Mouse (Mus musculus) testis, postnatal 14 days (tissue): Measurements from ENCODE around the gene Chid1.

Source experiments
- DNase-seq: peaks from one replicate; pipeline ENCODE4 v3.0.0; 2021; ENCODE audit warnings: low spot score

The Chid1 gene

DNA sequence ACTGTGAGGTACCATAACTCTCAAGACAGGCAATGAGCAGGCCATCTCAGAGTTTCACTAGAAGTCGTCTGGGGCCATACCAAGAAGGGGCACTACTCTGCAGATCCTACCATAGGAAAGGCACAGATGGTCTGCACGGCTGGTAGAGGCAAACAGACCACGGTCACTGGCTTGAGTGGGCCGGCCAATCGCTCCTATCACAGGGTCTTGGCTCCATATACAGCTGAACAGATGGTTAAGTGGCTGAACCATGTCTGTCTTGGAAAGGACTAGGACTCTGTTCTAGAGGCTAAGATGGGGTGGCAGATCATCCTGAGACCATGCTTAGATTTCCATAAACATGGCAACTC lies 37.1 kb downstream of the Chid1 start:
- DNase-seq: no peak

DNA sequence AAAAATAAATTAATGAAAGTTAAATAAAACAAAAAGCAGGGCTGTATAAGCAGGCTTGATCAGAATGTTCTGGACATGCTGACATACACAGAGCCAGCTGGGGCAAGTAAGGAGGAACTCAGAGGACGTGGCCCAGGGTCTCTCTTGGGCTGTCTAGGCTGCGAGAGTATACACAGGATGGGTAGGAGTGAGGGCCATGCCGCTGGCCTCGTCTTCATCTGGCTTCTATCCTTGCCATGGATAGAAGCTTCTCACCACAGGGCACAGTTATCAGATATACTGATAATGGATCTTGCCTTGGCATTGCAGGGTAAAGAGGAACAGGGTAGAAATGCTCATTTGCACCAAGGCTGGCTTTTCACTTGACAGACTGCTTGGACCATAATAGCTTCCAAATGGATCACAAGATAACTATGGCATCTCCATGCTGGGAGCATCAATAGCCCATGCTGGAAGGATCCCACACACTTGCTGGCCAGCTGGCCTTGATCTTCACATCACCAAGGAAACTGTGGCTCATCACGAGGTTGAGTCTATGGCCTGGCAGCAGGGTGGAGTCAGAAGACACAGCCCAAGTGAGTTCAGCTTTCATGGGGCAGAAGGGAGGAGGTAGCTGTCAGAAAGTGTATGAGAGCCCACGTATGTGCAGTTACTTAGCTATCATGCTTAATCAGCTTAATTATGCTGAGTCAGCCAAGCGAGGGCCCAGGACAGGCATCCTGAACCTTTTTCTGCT lies 37.7 kb downstream of the Chid1 start:
- no peak for DNase-seq

DNA sequence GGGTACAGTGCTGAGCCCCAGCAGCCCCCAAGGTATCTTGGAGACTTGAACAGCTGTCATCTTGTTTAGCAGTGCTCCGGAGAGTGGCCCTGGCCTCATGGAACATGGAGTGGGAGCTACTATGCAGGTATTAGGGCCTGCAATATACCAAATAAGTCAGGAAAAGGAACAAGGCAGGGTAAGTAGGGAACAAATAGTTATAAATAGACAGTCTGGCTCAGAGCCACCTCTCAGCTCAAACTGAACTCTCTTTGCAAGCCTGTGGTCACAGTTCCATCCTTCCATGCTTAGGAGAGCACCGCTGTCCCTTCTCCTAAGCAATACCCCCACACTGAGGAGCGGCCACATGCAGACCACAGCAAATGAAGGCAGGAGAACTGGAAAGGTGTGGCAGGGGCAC lies 42.1 kb downstream of the Chid1 start:
- no peak for DNase-seq

DNA sequence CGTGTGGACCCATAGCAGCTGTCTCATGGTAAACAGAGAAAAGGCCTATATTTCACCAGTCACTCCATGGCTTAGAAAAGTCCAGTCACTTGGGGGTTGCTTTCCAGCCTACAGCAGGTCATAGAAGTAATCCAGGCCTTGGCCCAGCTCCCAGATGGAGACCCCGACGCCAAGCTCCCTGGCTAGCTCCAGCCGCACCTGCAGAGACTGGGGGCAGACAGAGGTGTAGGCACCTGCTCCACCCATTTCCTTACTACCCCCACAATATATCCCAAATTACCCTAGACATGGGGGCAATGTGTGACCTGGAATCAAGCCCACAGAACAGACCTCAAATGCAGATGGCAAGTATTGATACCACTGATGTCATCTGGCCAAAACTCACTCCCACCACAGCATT lies 43.7 kb downstream of the Chid1 start:
- no peak for DNase-seq

DNA sequence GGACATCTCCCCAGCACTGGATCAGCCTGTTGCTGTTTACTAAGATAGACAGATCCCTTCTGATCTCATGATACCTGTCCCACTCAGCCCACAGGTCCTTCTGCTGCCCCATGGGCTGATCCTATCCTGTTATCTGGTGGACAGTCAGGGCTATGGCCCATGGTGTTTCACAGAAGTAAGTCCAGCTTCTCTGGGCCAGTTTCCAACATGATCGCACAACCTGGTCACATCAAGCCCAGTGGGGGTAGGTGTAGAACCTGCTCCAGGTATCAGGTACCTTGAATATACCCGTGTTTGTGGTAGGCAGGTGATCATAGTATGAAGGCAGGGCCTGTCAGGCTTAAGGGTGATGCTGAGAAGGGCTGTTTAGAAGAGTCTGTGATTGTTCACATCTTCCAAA lies 44.3 kb downstream of the Chid1 start:
- no peak for DNase-seq

DNA sequence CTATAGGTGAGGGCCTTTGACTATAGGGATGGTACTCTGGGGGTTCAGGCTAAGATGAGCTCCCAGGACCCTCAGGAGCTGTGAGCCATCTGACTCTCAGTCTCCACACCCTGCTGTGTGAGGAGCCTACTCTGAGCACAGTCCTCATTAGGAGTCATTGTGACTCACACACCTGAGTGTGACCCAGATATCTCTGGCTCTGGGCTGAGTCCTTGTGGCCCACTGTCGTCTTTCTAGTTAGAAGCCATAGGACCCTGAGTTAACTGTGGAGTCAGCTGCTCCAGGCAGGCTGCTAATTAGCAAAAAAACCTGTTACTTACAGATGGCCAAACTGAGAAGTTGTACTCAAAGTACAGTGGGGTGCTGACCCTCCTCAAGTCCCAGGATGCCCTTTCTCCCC lies 45.9 kb downstream of the Chid1 start:
- DNase-seq: no peak

DNA sequence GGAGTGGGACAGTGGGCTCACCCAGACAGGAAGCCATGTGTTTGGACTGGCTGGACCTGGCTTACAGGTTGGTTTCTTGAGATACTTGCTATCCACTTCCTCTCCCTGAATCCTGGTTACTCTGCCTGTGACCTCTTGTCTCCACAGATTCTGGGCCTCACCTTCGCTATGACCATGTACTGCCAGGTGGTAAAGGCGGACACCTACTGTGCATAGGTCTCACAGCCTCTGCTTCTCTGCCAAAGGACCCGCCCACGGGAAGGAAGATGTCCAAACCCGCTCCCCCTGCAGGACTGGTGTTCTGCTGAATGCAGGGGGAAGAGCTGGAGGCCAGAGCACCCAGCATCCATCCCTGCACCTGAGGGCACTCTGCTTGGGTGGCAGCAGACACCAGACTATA lies 46.9 kb downstream of the Chid1 start:
- DNase-seq: no peak

DNA sequence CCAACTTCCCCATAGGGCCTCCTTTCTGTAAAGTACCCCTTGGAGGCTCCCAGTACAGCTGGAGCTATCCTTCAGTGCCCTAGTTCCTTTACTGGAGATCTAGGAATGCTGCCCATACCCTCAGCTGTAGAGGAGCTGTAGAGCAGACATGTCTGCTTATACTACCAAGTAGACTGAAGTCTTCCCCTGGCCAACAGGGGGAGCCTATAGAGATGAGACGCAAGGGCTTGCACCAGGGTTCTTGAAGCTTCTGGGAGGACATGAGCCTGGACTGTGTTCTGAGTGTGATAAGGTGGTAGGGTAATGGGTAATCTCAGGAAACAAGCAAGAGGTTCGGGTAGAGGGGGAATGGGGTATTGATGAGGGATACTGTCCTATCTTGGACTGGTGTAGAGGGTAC lies 48.5 kb downstream of the Chid1 start:
- no peak for DNase-seq

DNA sequence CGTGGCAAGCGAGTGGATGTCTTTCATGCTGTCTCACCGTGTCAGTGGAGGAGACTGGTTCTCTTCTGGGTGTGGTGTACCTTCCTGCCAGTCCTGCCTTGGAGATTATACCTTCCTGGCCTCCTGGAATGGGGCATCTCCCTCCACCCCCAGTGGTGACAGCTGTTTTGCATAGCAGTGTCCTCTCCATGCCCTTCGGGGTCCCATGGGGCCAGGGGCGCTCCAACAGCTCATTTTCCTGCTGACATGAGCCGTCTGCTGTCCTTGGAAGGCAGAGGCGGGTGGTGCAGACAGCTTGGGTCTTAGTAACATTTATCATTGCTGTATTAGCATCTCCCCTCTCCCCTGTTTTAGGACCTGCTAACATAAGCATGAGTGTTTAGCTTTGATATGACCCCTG lies 52.5 kb downstream of the Chid1 start:
- DNase-seq: no peak

DNA sequence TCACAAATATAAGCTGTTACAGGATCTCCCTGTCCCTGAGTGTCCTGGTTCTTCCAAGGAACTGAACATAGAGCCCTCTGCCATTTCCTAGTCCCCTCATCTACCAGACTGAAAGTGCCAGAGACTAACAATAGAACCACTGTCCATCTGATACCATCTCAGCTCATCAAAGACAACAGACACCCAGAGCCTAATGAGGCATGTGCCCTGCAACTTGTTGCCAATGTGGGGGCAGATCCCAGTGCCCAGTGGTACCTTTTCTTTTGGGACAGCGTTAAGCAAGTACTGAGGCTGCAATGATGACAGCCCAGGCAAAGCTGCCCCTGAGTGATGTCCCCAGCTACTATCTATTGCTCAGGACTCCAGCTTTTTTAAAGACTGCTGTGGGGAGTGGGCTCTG lies 53.4 kb downstream of the Chid1 start:
- DNase-seq: no peak

DNA sequence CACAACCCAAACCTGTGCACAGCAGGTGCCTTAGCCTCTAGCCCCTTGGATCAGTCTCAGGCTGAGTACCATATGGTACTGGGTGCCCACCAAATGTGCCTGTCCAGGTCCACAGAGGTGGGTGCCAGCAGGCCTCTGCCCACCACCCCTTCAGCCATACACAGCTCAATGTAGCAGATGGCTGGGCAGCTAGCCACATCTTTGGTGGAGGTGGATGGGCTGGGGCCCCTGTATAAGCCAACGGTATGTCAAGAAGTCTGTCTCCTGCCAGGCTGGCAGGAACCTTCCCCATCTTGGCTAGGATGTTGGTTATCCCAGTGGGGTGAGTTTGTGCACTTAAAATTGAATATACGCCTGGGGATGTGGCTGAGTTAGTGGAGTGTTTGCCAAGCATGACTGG lies 54.1 kb downstream of the Chid1 start:
- DNase-seq: no peak

DNA sequence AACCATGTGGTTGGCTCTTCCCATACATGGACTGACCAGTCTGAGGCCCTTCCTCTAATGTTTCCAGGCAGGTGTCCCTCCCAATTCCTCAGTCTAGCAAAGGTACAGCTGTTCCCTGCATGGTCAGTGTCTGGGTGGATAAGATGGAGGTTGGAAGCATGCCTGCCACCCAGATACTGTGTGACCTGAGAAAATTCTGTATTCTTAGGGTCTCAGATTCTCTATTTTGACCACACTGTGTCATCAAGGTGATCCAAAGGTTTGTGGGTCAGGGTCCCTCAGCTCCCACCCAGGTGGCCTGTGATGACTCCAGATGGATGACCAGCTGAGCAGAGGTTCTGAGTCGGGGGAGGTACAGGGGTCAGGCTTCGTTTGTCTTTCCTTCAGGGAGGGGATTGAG lies 54.5 kb downstream of the Chid1 start:
- no peak for DNase-seq

DNA sequence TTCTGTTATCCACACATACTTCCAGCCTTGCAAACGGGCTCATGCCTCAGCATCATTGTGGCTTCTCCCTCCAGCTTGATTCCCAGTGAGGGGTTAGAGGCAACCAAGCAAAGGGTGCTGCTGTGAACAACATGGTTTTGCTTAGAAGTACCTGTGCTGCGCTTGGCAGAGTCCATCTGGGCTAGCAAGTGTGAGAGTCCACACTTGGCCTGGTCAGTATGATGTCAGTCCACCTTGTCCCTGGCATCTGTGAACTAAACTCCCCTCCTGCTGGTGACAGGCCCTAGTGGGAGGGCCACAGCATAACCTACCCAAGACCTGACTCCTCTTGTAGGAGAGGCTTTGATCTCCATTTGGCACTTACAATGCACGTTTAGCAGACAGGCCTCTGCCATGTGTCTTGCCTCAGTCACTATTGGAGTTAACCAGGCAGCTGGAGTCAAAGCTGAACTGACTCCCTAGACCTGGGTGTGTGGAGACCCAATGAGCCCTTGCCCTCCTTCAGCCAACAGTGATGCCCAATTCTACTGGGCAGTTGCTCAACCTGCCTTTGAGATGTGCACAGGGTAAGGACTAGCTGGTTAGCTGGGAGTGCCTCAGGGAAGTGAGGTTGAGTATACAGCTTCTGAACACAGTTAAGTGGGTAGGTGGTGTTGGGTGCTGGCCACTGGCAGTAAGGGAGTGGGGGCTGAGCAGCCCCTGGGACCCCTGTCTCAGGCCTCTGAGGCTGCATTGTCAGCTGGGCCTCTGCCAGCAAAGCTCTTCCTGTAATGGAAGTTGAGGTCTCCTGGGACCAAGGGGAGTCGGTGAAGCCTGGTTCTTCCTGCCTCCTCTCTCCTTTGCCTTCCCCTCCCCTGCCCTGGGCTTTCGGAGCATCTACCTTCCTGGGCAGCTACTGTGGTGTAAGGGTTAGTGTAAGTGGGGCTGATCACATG lies 55.2 kb downstream of the Chid1 start:
- no peak for DNase-seq

DNA sequence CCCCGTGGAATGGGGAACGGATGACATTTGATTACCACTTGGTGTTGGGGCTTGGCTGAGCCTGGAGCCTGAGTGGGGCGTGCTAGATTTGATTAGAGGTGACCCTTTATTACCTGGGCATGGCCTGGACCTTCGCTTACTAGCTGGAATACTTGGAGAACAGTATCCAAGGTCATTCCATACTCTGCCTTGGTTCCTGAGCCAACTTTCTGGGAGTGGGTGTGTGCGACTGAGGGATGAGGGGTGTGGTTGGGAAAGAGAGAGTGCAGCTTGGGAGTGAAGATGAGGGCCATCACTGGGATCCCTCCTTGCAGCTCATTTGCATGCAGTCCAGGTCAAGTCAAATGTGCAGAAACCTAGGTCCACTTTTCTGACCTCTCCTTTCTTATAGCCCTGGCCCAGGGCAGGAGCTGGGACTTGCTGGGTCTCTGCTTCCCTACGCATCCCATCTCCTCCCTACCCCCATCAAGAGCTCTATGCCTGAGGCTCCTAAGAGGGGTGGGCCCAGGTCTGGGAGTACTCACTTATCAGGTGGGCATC lies 56.5 kb downstream of the Chid1 start:
- DNase-seq: no peak

DNA sequence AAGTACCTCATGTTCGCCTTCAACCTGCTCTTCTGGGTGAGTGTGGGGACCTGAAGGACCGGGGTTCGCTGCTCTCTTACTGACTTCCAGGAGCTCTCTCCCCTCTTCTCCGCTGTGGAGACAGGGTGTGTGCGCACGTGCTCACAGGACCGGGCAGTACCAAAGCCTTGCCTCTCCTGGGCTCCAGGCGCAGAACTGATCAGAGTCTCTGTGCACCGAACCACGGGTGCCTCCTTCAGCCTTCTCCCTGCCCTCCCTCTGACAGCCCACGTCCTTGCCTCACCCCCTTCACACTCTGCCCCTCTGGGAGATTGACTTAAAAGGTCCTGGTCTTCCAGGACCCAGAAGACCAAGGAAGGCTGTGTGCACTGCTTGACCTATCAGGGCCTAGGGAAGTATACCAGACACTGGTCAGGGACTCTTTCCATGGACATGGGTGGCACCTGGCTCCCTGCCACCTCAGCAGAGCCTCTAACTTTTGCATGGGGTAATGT lies 57.1 kb downstream of the Chid1 start:
- DNase-seq: no peak

DNA sequence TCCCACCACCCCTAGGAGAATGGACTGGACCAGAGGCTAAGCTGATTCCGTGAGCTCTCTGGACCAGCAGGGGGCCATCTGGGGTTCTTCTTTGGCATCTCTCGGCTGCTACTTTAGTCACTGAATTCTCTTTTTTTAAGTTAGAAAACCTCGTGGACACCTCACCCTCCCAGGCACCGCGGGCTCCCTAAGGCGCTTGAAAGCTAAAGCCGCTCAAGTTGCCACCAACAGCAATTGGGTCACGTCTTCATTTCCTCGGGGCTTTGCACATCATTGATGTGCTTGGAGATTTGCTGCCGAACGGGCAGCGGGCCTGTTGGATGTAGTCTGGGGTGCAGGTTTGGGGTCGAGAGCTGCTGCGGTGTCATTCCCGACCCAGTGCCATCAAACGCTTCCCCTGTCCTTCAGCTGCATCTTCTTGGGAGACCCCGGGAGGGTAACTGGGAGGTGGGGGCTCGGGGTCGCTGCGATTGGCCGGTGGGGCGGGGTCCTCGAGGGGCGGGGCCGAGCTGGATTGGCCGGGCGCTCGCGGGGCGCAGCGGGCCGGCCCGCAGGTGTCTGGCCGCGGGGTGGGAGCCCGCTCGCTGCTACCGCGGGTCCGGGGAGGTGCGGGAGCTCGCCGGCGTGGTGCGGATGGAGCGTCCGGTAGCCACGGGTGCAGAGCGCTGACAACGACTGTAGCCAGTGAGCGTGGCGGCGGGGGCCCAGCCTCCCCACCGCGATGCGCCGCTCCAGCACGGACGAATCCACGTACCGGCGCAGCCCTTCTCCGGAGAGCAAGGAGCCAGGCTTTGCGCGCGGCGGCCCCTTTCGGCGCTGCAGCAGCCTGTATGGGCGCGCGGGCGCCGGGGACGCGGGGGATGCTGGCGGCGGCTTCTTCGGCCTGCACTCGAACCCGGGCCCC lies 57.9 kb downstream of the Chid1 start:
- DNase-seq: no peak

DNA sequence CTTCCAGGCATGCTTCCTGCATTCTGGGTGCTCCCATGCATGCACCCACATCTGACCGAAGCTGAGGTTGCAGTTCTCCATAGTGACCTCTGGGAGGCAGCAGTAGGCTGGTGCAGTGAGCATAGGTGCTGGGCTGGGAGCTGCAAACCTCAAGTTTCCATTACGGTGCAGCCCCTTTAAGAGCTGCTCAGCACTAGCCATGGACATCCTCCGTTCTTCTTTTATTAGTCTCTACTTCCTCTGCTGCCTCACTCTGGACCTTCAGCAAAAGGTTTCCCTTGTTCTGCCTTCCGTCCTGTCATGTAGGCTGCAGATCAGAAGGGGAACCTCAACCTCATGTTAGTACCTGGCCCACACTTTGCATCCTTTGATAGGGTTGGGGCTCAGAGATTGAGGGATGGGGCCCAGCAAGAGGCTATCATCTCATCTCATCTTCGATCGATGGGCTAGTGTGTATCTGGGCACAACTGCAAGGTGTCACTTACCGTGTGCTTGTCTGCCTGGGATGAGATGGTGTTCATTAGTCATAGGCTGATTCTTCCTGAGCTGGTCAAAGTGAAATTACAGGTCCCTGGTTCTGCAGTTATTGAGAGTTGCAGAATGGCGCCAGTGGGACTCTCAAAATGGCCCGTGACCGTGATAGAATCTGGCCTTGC lies 58.7 kb downstream of the Chid1 start:
- DNase-seq: no peak

DNA sequence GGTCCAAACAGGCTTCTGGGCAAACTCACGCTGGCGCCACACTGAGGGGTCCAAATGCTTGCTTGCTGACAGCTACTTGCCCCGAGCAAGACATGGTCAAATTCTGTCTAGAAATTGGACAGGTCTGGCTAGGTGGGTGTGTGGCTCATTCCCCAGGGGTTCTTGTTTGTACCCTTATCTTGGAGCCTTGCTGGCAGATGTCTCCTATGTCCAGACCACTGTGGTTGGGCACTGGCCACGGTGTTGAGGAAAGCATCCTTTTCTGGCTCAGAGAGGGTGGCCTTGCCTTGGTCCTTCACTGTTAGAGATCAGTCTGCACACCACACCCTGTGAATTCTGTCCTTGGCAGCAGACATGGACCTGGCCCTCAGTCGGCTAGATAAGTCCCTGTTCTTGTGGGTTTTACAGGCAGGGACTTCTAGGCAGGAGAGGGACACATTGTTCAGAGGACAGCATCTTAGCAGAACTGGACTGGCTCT lies 61.3 kb downstream of the Chid1 start:
- DNase-seq: no peak

DNA sequence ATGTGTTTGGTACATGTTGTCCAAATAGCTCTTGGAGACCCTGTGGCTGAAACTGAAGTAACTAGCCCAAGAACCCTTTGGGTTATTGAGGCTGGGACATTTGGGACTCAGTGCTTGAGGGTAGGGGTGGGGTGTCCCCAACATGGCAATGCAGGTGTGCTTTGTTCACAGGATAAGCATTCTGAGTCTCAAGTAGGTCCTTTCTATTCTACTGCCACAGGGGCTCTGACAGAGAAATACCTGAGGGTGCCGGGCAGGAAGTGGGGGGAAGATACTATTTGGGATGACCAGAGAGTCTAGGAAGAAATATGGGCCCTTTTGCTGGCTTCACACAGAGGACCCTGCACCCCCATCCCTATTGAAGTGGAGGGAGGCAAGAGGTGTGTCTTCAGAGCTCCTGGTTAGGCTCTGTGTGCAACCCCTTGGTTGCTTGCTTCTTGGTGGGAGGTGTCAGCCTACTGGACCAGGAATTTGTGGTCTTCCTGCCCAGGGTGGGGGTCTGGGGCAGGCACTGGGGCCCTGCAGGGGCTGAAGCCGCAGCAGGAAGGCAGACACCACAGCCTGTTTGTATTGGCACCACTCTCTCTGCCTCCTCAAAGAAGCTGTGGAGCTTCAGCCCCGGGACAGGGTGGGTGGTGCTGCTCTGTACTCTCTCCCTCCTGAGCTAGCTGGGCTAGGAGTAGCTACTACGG lies 61.9 kb downstream of the Chid1 start:
- no peak for DNase-seq

DNA sequence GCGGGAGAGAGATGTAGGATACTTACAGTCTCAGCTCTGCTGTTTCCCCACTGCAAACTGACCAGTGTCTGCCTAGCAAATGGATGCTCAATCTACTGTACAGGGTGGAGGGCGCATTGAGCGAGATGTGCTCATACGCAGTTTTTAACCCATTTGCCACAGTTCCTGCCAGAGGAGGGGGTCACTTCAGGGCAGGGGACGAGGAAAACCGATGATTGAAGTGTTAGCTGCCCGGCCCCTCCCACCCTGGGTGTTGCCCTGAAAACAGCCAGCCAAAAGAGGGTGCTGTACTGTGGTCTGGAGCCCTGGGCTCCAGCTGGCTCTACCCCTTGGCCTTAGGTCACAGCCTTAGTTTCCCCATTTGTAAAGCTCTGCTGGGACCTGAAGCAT lies 62.7 kb downstream of the Chid1 start:
- no peak for DNase-seq
